Mouse (Mus musculus): ENCODE measurements at regions not wholly inside any gene's neighbourhood (a gene's known extent, or its start where the extent isn't known, plus 50 kb on each side); places are given as distances from the start of the nearest gene placed in this dataset.

DNA sequence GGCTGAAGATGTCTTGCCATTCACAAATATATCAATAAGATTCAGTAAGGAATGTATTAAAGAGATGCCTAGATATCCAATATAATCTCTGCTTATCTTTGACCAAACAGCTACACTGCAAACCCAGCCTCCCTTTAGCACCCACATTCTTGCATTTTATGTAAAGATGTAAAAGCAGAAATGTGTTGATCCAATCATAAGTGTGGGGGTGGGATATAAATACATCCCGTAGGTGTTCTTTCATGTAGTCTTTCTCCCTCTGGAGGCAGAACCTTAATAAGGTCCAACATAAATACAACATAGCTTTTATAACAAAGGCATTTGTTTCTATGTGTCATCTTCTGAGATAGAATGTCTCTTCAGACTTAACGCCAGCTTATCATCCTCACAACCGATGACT, 637.1 kb upstream of the Flrt2 start:
- no peak for TF ChIP-seq POLR2A (IDR thresholded peaks at IDR 0.05; ENCODE audit: low read depth, low read length)
- TF ChIP-seq CTCF (conservative IDR thresholded peaks at IDR 0.05; ENCODE audit: insufficient read depth, insufficient read length, low read depth, low read length) = no peak
- Histone ChIP-seq H3K27me3 (replicated peaks; ENCODE audit: control insufficient read depth, insufficient read depth, low read length) (no peaks in the 10 kb centered on the region), H3K4me3 (ENCODE audit: insufficient read depth, low read depth, low read length) (no peak overlapping the region), H3K36me3 (ENCODE audit: control insufficient read depth, insufficient read depth, low read length) (no peaks in the 10 kb centered on the region), H3K4me1 (ENCODE audit: control insufficient read depth, insufficient read depth, low read length) (no peaks in the 10 kb centered on the region), H3K27ac (ENCODE audit: insufficient read depth, low read depth, low read length) (no peak overlapping the region)
- no peak for DNase-seq
- 82% methylated on average over 3 of the region's 3 CpGs for WGBS

- no peaks in the 10 kb centered on the region for H3K27me3 ChIP-seq (replicated peaks; ENCODE audit: control insufficient read depth, insufficient read depth, low read length)
- WGBS = 90% methylated on average over 7 of the region's 7 CpGs
- no peak overlapping the region for H3K4me3 ChIP-seq (ENCODE audit: insufficient read depth, low read depth, low read length)
- H3K4me1 ChIP-seq (ENCODE audit: control insufficient read depth, insufficient read depth, low read length) = no peaks in the 10 kb centered on the region
- TF ChIP-seq CTCF (conservative IDR thresholded peaks at IDR 0.05; ENCODE audit: insufficient read depth, insufficient read length, low read depth, low read length) = no peak
- no peak for TF ChIP-seq POLR2A (IDR thresholded peaks at IDR 0.05; ENCODE audit: low read depth, low read length)
- DNase-seq = no peak
- no peak overlapping the region for H3K27ac ChIP-seq (ENCODE audit: insufficient read depth, low read depth, low read length)
- H3K36me3 ChIP-seq (ENCODE audit: control insufficient read depth, insufficient read depth, low read length) = no peaks in the 10 kb centered on the region
Observed at GRCm38 (mm10) chr12:95056926-95057325, 635.1 kb upstream of the Flrt2 start.

DNA sequence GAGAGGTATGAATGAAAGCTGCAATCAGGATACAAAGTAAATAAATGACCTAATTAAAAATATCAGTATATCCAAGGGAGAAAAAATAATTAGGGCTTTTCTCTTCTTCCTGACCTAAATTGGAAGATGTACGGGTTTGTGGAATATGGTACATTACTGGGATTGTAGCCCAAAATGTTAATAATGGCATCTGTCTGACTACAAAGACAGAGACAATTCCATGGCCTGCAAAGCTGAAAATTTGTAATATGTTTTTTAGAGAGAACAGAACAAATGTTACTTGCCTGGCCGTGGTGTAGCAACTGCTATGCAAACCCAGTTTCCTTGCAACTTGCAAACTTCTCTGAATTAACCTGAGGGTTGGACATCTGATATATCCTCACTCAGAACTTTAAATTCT, 632.6 kb upstream of the Flrt2 start:
- Histone ChIP-seq H3K27me3 (replicated peaks; ENCODE audit: control insufficient read depth, insufficient read depth, low read length) (no peaks in the 10 kb centered on the region), H3K36me3 (ENCODE audit: control insufficient read depth, insufficient read depth, low read length) (no peaks in the 10 kb centered on the region), H3K27ac (ENCODE audit: insufficient read depth, low read depth, low read length) (no peak overlapping the region), H3K4me1 (ENCODE audit: control insufficient read depth, insufficient read depth, low read length) (no peaks in the 10 kb centered on the region), H3K4me3 (ENCODE audit: insufficient read depth, low read depth, low read length) (no peak overlapping the region)
- 81% methylated on average over 2 of the region's 2 CpGs for WGBS
- DNase-seq = no peak
- TF ChIP-seq POLR2A (IDR thresholded peaks at IDR 0.05; ENCODE audit: low read depth, low read length) (no peak), CTCF (conservative IDR thresholded peaks at IDR 0.05; ENCODE audit: insufficient read depth, insufficient read length, low read depth, low read length) (no peak)

DNA sequence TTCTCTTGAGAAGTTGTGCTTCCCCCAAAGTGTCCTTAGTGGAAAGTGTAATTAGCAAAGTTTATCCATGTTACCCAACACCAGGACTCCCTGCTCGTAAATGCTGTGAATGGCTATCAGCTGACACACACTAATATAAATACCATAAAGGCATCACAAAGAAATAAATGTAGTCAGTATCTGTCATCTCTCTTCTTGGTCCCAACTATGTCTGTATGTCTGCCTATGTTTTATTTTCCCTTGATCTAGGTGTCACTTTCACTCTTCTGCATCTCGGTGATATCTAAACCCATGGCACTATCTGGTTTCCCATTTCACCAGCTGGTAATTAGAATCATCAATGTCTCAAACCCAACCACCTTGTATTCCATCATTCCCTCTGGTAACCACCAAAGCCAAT, 619.7 kb upstream of the Flrt2 start:
- 51% methylated on average over 2 of the region's 2 CpGs for WGBS
- H3K27me3 ChIP-seq (replicated peaks; ENCODE audit: control insufficient read depth, insufficient read depth, low read length) = no peaks in the 10 kb centered on the region
- no peak for TF ChIP-seq POLR2A (IDR thresholded peaks at IDR 0.05; ENCODE audit: low read depth, low read length)
- TF ChIP-seq CTCF (conservative IDR thresholded peaks at IDR 0.05; ENCODE audit: insufficient read depth, insufficient read length, low read depth, low read length) = no peak

DNA sequence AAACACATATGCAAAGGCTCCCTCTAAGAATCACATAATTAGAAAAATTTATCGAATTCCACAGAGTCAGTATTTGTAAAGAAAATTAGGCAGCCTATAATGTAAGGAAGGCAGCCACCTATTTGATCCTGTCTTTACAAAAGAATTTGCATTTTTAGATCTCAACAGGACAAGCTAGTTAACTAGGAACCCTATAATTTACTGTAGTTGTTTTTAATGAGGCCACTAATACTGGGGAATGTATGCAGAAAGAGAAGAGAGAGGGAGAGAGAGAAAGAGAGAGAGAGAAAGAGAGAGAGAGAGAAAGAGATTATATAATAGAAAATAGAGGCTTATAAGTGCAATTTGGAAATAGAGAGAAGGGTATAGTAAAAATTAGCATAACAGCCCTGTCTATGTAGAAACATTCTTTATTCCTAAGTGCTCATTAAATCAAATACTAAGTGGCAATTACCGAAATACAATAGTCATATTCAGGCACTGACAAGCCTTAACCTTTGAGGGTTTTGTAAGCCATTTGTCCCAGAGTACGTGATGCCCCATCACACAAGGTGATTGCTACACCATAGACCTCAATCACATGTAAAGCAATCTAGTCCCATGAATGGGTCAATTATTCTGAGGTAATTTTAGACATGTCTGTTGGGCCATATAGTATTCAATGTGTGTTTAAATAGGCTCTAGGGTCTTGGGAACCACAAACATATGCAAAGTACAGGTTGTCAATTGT, 572.6 kb upstream of the Flrt2 start:
- WGBS = 76% methylated on average over 3 of the region's 3 CpGs

More for the DNA sequence above, 619.7 kb upstream of the Flrt2 start:
- Histone ChIP-seq H3K4me3 (ENCODE audit: insufficient read depth, low read depth, low read length) (no peak overlapping the region), H3K36me3 (ENCODE audit: control insufficient read depth, insufficient read depth, low read length) (no peaks in the 10 kb centered on the region), H3K4me1 (ENCODE audit: control insufficient read depth, insufficient read depth, low read length) (no peaks in the 10 kb centered on the region), H3K27ac (ENCODE audit: insufficient read depth, low read depth, low read length) (no peak overlapping the region)
- DNase-seq = no peak

GRCm38 (mm10) chr12:95132804-95133203, 559.2 kb upstream of the Flrt2 start:
- WGBS = 73% methylated on average over 1 of the region's 1 CpGs
- Histone ChIP-seq H3K27me3 (replicated peaks; ENCODE audit: control insufficient read depth, insufficient read depth, low read length) (no peaks in the 10 kb centered on the region), H3K4me3 (ENCODE audit: insufficient read depth, low read depth, low read length) (no peak overlapping the region), H3K27ac (ENCODE audit: insufficient read depth, low read depth, low read length) (no peak overlapping the region), H3K4me1 (ENCODE audit: control insufficient read depth, insufficient read depth, low read length) (no peaks in the 10 kb centered on the region), H3K36me3 (ENCODE audit: control insufficient read depth, insufficient read depth, low read length) (no peaks in the 10 kb centered on the region)
- DNase-seq = no peak
- TF ChIP-seq CTCF (conservative IDR thresholded peaks at IDR 0.05; ENCODE audit: insufficient read depth, insufficient read length, low read depth, low read length) = no peak
- no peak for TF ChIP-seq POLR2A (IDR thresholded peaks at IDR 0.05; ENCODE audit: low read depth, low read length)

More for the DNA sequence above, 572.6 kb upstream of the Flrt2 start:
- H3K36me3 ChIP-seq (ENCODE audit: control insufficient read depth, insufficient read depth, low read length) = no peaks in the 10 kb centered on the region
- H3K4me3 ChIP-seq (ENCODE audit: insufficient read depth, low read depth, low read length) = no peak overlapping the region
- no peak for DNase-seq
- TF ChIP-seq CTCF (conservative IDR thresholded peaks at IDR 0.05; ENCODE audit: insufficient read depth, insufficient read length, low read depth, low read length) (no peak), POLR2A (IDR thresholded peaks at IDR 0.05; ENCODE audit: low read depth, low read length) (no peak)
- no peak overlapping the region for H3K27ac ChIP-seq (ENCODE audit: insufficient read depth, low read depth, low read length)
- no peaks in the 10 kb centered on the region for H3K4me1 ChIP-seq (ENCODE audit: control insufficient read depth, insufficient read depth, low read length)
- H3K27me3 ChIP-seq (replicated peaks; ENCODE audit: control insufficient read depth, insufficient read depth, low read length) = no peaks in the 10 kb centered on the region

- Histone ChIP-seq H3K4me3 (ENCODE audit: insufficient read depth, low read depth, low read length) (no peak overlapping the region), H3K36me3 (ENCODE audit: control insufficient read depth, insufficient read depth, low read length) (no peaks in the 10 kb centered on the region), H3K27ac (ENCODE audit: insufficient read depth, low read depth, low read length) (no peak overlapping the region), H3K27me3 (replicated peaks; ENCODE audit: control insufficient read depth, insufficient read depth, low read length) (no peaks in the 10 kb centered on the region), H3K4me1 (ENCODE audit: control insufficient read depth, insufficient read depth, low read length) (no peaks in the 10 kb centered on the region)
- no peak for DNase-seq
- WGBS = 56% methylated on average over 4 of the region's 4 CpGs
- TF ChIP-seq CTCF (conservative IDR thresholded peaks at IDR 0.05; ENCODE audit: insufficient read depth, insufficient read length, low read depth, low read length) = no peak
Observed at GRCm38 (mm10) chr12:95133482-95133881, 558.5 kb upstream of the Flrt2 start.

Measured in kidney, adult 2 months (tissue).